Mouse (Mus musculus): Measurements from ENCODE around the gene Ghr. TPM values are rescaled to one million over a fixed set of nuclear protein-coding genes. Genes with fewer than 3 reads are reported as not detected.
A peak's percentile ranks its signal among the peaks of the same experiment; 100 is the strongest.

The Ghr gene
- total RNA-seq, 2 experiments from 2014 or later, result 10.7 to 11.4 TPM

DNA sequence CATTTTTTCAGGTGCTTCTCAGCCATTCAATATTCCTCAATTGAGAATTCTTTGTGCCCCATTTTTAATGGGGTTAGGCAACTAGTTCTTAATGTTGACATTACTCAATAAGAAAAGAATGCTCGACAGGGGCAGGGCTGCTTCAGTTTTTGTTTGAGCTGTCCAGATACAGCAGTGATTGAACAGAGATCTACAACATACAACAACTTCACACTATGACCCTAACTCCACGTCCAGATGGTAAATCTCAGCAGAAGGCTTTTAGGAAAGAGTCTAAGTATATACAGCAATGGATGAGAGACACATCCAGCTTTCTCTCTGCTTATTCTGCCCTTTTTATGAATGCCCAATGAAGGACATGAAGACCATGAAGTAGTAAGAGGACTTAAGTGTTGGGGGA, 199.5 kb downstream of the Ghr start:
- Histone ChIP-seq H3K4me3 (no peak overlapping the region), H3K27ac (no peak overlapping the region)
- DNase-seq (ENCODE audit: low spot score in 2 of 2), result no peak
- TF ChIP-seq CTCF (conservative IDR thresholded peaks at IDR 0.05), result no peak

DNA sequence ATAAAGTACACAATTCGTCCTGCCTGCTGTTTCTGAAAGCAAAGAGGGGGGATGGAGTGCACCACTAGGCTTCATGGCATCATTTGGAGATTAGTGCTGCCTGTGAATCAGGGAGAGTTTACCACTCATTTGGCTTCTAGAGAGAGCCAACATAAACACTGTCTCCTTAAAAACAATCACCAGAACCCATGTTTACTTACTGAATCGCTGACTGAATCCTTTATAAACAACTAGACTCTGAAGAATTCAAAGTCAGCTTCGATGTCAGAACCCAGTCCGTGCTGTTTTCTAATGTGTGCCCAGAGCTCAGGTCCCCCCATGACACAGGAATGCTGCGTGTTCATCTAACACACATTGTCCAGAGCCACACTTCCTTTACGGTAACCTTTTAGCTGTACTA, 201.9 kb downstream of the Ghr start:
- TF ChIP-seq CTCF (conservative IDR thresholded peaks at IDR 0.05), result no peak
- no peak overlapping the region for H3K4me3 ChIP-seq
- DNase-seq (ENCODE audit: low spot score in 2 of 2), result no peak
- H3K27ac ChIP-seq, result no peak overlapping the region

DNA sequence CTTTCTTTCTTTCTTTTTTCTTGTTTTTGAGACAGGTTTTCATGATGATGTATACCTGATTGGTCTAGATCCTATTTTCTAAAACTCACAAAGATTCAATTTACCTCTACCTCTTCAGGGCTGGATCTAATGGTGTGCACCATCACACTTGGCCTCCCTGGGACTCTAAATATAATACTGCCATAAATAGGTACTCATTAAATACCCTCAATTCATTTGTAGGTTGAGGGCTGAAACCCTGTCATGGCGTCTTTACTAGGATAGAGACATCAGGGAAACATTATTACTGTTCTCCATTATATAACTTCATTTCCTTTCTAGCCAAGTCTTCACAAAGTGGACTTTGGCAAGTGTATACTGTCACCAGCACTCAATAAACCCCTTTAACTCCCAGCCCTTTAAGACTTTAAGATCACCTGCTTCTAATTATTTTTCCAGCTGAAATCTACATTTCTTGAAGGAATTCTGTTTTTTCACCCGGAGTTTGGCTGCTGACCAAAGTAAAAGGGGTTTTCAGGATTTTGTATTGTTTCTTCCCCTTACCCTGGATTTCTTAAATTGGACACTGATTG, 214.9 kb downstream of the Ghr start:
- TF ChIP-seq CTCF (conservative IDR thresholded peaks at IDR 0.05), result no peak
- no peak overlapping the region for H3K27ac ChIP-seq
- DNase-seq (ENCODE audit: low spot score in 2 of 2), result no peak
- H3K4me3 ChIP-seq, result no peak overlapping the region

DNA sequence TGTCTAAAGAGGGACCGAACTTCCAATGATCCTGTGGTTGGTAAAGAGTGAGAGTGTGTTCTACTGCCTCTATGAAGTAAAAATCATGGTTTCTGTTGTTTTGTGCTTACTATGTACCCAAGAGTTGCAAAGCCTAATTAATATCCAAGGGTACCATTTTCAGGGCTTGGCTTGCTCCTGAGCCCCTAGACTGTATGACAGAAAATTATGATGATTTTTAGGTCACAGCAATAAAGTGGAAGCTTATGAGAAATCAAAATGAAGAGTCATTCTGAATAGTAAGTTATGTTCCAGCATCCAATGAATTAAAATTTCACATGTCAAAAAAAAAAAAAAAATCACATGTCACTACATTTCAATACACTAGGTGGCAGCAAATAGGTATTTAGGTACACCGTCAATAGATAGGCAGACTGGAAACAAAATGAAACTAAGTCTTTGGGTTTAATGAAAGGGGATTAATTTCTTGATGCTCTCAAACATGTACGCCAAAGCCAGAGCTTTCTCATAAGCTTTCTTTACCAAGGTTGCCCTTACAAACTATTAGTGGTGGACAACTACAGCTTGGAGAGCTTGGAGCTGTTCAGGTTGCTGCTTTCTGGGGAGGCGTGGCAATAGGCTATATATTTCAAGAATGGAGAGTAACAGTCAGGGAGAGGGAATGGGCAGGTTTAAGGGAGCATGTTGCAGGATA, 227.1 kb downstream of the Ghr start:
- no peak for DNase-seq (ENCODE audit: low spot score in 2 of 2)
- Histone ChIP-seq H3K4me3 (peak overlapping the region; percentile 47), H3K27ac (no peak overlapping the region; the same call in 1 of the 2 replicates)
- TF ChIP-seq CTCF (conservative IDR thresholded peaks at IDR 0.05), result peak; percentile 81

DNA sequence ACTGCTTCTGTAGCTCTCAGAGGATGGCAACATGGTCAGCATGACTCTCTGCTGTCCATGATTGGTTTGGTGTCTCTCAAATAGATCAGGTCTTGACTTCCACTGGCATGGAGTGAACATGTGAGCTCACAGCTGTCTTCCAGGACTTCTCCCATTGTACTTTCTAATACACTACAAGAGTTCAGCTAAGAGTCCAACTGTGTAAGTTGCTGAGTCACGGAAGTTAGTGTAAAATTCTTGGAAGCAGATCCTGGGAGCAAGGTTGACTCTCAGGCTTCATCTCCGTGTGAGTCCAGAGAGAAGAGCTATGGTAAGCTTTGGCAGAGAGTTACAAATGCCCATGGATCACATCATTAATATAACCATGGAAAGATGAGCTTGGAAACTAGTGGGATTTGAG, 229.6 kb downstream of the Ghr start:
- Histone ChIP-seq H3K4me3 (no peak overlapping the region), H3K27ac (no peak overlapping the region)
- no peak for DNase-seq (ENCODE audit: low spot score in 2 of 2)
- no peak for TF ChIP-seq CTCF (conservative IDR thresholded peaks at IDR 0.05)

DNA sequence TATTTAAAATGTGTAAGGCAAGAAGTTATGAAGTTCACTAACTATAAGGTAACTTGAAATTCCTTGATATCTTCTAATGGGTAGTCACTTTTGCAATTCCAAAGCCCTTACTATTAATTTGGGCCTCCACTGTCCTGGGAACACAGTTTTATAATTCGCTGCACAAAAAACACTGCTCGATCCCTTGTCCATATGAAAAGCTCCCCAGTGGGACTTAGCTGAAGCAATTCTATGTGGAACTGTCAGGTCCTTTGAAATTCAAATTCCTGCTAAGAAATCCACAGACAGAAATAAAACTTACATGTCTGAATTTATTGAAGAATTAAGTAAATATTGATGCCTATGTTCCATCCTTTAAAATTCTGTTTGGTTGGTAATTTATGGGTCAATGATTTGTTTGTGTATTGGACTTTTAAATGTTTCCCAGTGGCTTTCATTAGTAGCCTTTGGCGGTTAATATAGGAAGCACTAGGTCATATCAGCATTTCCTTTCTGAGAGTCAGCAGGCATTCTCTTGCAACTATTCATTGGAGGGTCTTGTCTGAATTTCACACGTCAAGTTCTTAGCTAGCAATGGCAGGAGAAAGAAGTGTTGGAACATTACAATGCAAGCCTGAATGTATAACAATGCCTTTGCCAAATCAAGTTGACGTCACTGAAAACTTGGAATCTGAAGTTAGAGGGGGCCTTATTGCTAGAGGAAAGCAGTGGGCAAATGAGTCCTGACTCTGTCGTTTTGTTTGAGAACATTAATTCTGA, 233.8 kb downstream of the Ghr start:
- no peak for TF ChIP-seq CTCF (conservative IDR thresholded peaks at IDR 0.05)
- no peak overlapping the region for H3K27ac ChIP-seq
- DNase-seq (ENCODE audit: low spot score in 2 of 2), result no peak
- no peak overlapping the region for H3K4me3 ChIP-seq

DNA sequence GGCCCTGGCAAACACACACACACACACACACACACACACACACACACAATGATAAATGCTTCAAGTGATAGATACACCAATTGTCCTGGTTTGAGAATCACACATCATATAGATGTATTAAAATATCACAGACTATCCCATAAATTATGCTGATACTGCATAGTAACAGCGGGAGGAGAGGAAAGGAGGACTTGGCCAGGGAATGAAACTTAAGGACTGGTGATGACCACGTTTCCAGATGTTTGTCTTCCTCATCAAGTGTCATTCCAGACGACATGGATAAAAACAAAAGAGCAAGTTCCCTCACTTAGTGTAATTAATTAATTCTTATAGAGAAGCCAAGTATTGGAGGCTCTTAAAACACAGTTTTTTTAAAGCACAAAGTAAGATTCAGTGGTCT, 236.6 kb downstream of the Ghr start:
- Histone ChIP-seq H3K4me3 (no peak overlapping the region), H3K27ac (no peak overlapping the region)
- no peak for TF ChIP-seq CTCF (conservative IDR thresholded peaks at IDR 0.05)
- DNase-seq (ENCODE audit: low spot score in 2 of 2), result no peak

DNA sequence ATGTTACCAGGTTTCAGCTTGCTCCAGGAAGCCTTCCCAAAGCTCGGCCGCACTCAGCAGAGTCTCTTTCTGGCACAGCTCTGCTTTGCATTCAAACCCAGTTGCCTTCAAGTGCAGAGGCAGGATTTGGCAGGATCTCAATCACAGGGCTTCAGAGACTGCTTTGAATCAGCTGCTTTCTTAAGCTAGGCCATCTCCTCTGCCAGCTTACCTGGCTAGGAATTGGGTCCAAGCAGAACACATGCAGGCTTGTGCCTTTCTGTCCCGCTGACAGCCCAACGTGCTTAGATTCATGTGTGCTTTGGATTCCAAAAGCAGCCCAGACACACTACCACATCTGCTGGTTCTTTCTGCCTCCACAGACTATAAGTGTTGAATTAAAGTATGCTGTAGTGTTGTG, 238.7 kb downstream of the Ghr start:
- no peak overlapping the region for H3K4me3 ChIP-seq
- H3K27ac ChIP-seq, result peak overlapping the region; percentile 61
- DNase-seq (ENCODE audit: low spot score in 2 of 2), result peak; percentile 18 to 47
- no peak for TF ChIP-seq CTCF (conservative IDR thresholded peaks at IDR 0.05)

DNA sequence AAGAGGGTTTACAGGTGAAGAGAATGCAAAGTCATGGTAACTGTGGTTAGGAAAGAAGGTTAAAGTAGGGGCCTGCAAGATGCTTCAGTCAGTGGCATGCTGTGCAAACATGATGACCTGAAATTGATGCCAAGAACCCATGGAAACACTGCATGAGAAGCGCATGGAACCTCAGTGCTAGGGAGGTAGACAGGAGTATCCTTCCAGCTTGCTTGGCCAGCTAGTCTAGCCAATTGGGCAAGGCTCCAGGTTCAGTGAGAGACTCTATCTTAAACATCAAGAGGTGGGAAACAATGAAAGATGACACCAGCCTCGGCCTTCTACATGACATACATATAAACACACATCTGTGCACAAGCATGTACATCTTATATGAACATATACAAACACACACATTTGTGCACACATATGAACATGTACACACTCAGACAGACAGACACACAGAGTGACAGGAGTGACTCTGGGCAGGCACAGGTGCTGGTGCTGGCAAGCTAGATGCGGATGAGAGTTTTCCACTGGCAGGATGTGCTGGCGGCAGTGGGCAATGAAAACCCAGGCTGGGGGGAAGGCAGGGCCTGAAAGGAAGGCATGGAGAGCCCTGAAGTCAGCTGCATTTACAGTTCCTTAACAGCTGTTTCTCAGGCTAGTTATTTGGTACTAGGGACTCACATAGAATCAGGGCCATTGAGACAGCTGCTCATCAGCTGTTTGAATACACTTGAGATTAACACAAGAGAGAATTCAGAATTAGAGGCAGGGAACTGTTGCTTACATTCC, 241.3 kb downstream of the Ghr start:
- TF ChIP-seq CTCF (conservative IDR thresholded peaks at IDR 0.05), result no peak
- H3K4me3 ChIP-seq, result no peak overlapping the region
- H3K27ac ChIP-seq, result no peak overlapping the region
- no peak for DNase-seq (ENCODE audit: low spot score in 2 of 2)

DNA sequence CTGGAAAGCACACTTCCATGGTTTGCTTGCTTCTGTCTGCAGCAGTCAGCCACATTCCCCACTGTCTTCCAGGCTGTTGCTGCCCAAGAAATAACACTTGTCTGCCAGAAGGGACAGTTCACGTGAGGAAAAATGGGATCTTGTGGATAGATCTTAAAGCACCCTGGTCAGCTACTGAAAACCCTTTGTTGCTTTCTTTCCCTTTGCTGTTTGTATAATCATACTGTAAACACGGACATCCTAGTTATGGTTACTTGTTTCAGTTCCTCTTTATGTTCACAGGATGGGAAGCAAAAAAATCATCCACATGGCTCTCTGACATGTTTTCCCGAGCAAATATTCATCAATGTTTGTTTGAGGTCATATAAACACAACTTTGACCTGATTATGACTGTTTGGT, 243.4 kb downstream of the Ghr start:
- DNase-seq (ENCODE audit: low spot score in 2 of 2), result no peak
- TF ChIP-seq CTCF (conservative IDR thresholded peaks at IDR 0.05), result no peak
- Histone ChIP-seq H3K27ac (no peak overlapping the region), H3K4me3 (no peak overlapping the region)

DNA sequence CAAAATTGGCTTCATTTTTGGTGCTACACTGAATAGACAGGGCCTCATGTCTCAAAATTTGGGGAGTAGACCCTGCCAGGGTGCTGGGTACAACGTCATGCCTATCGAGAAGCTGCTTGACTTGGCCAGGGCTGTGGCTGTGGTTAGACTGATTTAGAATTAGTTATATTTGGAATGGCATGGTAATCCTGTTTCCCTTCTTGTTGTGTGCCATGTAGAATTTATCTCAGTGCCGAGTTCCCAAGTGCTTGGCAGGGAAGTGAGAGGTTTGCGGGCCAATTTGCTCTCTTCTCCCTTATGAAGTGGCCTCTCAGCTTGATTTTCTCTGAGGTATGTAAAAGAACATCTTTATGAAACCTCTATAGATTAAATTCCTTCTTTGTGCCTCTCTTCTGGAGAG, 250.8 kb downstream of the Ghr start:
- no peak for DNase-seq (ENCODE audit: low spot score in 2 of 2)
- Histone ChIP-seq H3K27ac (no peak overlapping the region), H3K4me3 (no peak overlapping the region)
- no peak for TF ChIP-seq CTCF (conservative IDR thresholded peaks at IDR 0.05)

DNA sequence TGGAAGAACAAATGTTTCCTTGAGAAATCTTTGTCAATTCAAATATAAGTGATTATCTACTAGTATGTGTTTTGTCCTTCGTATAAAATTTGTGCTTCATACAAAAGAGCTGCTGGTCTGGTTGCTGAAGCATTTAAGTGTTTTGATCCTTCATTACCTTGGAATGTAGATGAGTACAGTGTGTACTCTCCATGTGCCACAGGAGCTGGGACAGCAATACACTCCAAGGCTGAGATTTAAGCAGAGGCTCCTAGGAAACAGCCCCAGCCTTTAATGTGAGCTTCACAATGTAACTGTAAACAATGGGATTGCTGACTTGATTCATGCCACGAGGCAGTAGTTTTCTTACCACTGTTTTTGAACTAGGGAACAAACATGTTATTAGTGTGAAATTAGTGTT, 251.5 kb downstream of the Ghr start:
- no peak for TF ChIP-seq CTCF (conservative IDR thresholded peaks at IDR 0.05)
- Histone ChIP-seq H3K4me3 (no peak overlapping the region), H3K27ac (no peak overlapping the region)
- no peak for DNase-seq (ENCODE audit: low spot score in 2 of 2)

DNA sequence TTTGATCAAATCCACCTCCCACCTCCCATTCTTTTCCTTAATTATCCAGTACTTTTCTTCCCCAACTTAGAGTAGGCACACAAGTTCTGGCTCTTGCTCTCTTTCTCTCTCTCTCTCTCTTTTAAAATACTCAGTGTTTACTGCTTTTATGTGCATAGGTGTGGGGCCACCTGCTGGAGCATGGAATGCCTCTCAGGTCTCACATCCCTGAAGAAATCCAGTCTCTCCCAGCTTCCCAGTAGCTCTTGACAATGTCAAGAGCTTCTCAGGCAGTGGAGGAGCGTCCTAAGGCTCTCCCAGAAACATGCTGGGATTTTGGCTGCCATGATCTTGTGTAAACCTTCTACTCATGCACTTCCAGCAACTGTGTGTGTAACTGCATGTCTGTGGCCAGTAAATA, 253.0 kb downstream of the Ghr start:
- DNase-seq (ENCODE audit: low spot score in 2 of 2), result no peak
- 0 out of 2 replicates have a peak, but pooled peaks have one; percentile 7 for TF ChIP-seq CTCF (conservative IDR thresholded peaks at IDR 0.05)

More for the DNA sequence above, 253.0 kb downstream of the Ghr start:
- Histone ChIP-seq H3K27ac (no peak overlapping the region), H3K4me3 (no peak overlapping the region)

All from layer of hippocampus, adult 2 months (tissue).